Mouse (Mus musculus) megakaryocyte progenitor cell, adult 5-6 weeks (primary cell): ENCODE data around the gene Ccnt2. TPM values are rescaled to one million over a fixed set of nuclear protein-coding genes. Genes with fewer than 3 reads are reported as not detected.

Source experiments
- total RNA-seq, 2 experiments: library from RNA; stranded (forward) in 1 of 2; stranded (reverse) in 1 of 2; fragments of 157-497, 149-512 nt in 1 of 2; fragments of 200-1000 nt in 1 of 2; gene quantifications; 2 replicates each; pipeline versions ENCODE4 v1.2.3 to v1.2.4; 2015 to 2017

Gene Ccnt2
- total RNA-seq, 2 experiments from 2014 or later = 32.9 to 36.4 TPM

Other genes starting within 250 kb of the Ccnt2 start
- not detected in 2 replicates for gene Tmem163, start 94.6 kb upstream of the Ccnt2 start, total RNA-seq (2015)
- gene Tmem163, start 94.6 kb upstream of the Ccnt2 start, total RNA-seq (2017) = not detected in 2 replicates
- gene Acmsd, start 44.8 kb upstream of the Ccnt2 start, total RNA-seq (2015) = 0.64 and 2.4 TPM in 2 replicates
- 1.4 and 1.8 TPM in 2 replicates for gene Acmsd, start 44.8 kb upstream of the Ccnt2 start, total RNA-seq (2017)
- 0.32 and 0.35 TPM in 2 replicates for gene Map3k19, start 80.9 kb downstream of the Ccnt2 start, total RNA-seq (2015)
- 0.10 TPM in 1 of 2 replicates, not detected in the other for gene Map3k19, start 80.9 kb downstream of the Ccnt2 start, total RNA-seq (2017)
- gene Rab3gap1, start 94.6 kb downstream of the Ccnt2 start, total RNA-seq (2015) = 14.1 and 16.1 TPM in 2 replicates
- gene Rab3gap1, start 94.6 kb downstream of the Ccnt2 start, total RNA-seq (2017) = 40.3 and 47.3 TPM in 2 replicates